Mouse (Mus musculus) left cerebral cortex, adult 2 months (tissue): ENCODE results near the gene Ift57. TPM values are rescaled to one million over a fixed set of nuclear protein-coding genes. Genes with fewer than 3 reads are reported as not detected.

Source experiments
- DNase-seq, 2 experiments: peaks; one replicate each; pipeline ENCODE4 v3.0.0; 2021 to 2022; ENCODE audit warnings: low spot score in 2 of 2, mixed read lengths in 1 of 2; ENCODE audit errors: extremely low spot score in 1 of 2
- H3K27ac ChIP-seq: fragments of 200-600 bp; 2 replicates; pipeline ENCODE4 v1.8.1; 2022
- H3K4me3 ChIP-seq: fragments of 200-600 bp; 2 replicates; pipeline ENCODE4 v1.8.1; 2022
- CTCF ChIP-seq: fragments of 200-600 bp; IDR thresholded peaks from 2 replicates; pipeline ENCODE4 v1.8.1; 2022; ENCODE audit warnings: antibody characterized with exemption, mild to moderate bottlenecking, moderate library complexity
- intact Hi-C: fragments of 180-260 bp; cut with DNase I; formaldehyde crosslinking; loops from one replicate; pipeline ENCODE4 v1.15.1; 2025
- total RNA-seq, 2 experiments: library from RNA; stranded (reverse); gene quantifications; 2 replicates each; pipeline ENCODE4 v1.2.3; 2021

Ift57 gene
- total RNA-seq, 2 experiments from 2014 or later: 54.2 to 56.3 TPM

DNA sequence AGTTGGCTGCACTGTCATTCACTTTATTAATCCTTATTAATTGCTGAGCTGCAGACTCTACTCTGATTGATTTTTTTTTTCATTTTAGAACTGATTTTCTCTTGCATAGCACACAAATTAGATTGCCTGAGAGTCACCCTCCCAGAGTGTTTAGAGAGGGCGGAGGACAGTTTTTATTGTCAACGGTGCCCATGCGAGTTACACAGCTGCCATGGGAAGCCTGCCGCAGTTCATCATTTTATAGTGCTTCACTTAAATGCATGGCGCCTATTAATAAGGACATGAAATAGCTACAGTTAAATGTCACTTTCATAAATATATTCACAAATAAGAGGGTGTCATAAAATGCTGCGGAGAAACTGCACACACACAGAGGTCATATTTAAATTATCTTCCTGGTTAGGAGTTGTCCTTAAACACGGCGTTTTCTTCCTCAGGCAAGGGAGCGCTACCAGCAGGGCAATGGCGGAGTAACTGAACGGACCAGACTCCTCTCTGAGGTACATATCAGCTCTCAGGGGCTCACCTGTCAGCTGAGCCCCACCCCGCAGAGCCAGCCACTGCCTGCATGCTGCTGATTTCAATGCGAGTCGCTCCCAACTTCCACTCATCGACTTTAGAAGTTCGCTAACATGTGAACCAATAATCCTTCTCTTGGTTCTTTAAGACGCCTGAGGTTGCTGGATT is 61.6 kb downstream of the Ift57 start:
- TF ChIP-seq CTCF: no peak
- no peak overlapping the region for H3K4me3 ChIP-seq
- no peak for DNase-seq
- intact Hi-C loops: no loop called here
- no peak overlapping the region for H3K27ac ChIP-seq

DNA sequence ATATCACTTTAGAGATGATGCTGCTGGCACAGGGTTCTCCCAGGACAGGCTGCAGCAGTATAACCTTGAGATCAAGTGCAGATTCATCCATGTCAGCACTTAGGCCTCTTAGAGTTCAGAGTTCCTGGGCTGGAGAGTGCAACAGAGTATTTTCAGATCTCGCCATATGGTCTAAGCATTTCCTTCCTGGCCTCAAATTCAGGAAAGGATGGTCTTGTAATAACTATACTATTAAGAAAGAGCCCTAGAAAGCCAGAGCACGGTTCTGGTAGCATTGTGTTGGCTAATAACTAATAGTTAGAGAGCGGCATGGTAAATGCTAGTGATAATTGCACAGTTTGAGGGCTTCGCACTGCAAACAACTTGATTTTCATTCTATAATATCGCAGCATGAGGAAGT is 62.9 kb downstream of the Ift57 start:
- Histone ChIP-seq H3K4me3 (no peak overlapping the region), H3K27ac (no peak overlapping the region)
- no peak for TF ChIP-seq CTCF
- DNase-seq: no peak
- intact Hi-C loops: no loop called here

DNA sequence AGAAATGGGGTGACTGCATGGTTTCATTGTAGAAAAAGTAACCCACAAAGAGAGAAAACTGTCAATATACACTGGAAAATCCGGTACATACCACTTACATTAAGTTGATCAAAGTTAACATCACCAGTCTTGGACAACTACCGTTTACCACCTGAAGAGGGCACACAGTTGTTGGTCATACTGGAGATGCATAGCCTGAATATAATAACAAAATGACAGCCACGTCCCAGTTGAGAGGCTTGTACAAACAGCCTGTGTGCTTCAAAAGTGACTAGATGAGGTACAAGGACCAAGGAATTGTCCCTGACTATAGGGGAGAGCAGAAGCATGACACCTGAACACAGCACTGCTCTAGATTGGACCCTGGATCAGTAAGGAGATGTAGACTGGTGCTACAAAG is 67.3 kb downstream of the Ift57 start:
- Histone ChIP-seq H3K4me3 (no peak overlapping the region), H3K27ac (no peak overlapping the region)
- no peak for DNase-seq
- intact Hi-C loops: no loop called here
- TF ChIP-seq CTCF: peak; percentile 52

DNA sequence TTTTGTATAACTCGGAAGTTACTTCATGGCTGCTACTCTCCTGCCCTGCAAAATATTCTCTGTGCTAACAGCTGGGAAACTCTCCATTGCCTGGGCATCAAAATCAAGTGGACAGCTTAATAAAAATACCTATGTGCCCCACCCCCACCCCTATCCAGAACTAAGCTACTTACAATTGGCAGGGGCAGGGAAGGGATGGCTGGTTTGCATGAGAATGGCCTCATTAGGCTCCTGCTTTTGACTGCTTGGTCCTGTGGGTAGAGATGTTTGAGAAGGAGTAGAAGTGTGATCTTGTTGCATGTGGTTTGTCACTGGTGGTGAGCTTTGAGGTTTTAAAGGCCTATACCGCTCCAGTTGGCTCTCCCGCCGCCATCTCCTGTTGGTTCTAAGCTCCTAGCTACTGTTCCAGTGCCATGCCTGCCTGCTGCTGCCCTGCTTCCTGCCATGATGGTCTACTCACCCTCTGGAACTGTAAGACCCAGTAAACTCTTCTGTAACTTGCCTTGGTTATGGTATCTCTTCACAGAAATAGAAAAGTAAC is 69.5 kb downstream of the Ift57 start:
- intact Hi-C loops: no loop called here
- TF ChIP-seq CTCF: no peak
- no peak overlapping the region for H3K27ac ChIP-seq
- H3K4me3 ChIP-seq: no peak overlapping the region
- DNase-seq: no peak

DNA sequence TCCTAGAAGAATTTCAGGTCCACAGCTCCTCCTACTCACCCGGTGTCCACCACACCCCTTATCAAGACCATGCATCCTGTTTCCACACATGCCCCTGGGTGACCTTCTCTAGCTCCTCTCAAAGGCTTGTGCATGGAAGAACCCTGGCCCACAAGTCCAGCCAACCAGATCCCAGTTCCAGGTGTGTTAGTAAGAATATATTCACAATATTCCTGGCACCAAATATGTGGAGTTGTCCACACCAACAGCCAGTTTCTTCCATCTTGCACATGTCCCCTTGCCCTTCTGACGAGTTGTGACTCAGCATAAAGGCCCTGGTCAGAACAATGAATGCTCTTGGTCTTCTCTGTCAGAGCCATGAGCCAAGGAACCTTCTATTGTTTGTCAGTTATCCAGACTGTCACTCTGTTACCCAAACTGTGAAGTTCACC is 70.8 kb downstream of the Ift57 start:
- no peak for DNase-seq
- intact Hi-C loops: no loop called here
- Histone ChIP-seq H3K4me3 (no peak overlapping the region), H3K27ac (no peak overlapping the region)
- TF ChIP-seq CTCF: no peak

DNA sequence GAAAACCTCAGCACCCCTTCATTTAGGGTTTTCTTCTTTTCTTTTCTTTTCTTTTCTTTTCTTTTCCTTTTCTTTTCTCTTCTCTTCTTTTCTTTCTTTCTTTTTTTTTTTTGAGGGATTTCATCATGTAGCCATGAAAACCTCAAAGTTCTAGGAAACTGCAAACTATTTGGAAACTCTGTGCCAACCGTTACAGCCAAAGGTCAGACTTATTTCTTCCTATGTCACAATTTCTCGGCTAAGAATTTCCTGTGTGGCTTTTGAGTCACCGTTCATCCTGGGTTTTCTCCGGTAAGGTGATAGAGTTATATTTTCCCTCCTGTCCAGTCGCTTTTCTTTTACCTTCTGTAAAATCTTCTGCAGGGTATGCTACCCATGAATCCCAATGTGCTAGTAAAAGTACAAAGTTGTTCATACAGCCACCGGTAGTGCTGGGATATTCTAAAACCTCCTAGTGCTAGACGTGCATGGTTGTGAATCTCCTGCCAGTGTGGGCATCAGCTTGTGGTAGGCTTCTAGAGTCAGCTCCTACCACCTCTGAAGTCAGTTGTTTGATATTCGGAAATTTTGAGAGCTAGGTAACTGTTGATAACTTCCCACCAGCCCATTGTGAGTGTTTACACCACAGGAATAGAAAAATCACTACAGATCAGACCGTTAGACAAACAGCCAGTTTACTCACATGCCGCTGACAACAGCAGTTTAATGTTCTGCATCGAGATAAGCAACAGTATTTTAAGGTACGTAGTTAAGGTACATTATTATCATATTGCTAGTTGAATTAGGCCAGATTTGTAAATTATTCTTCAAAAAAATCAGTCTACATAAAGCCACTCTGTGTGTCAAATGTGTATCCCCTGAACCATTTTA is 71.5 kb downstream of the Ift57 start:
- Histone ChIP-seq H3K4me3 (no peak overlapping the region), H3K27ac (no peak overlapping the region)
- DNase-seq: no peak
- intact Hi-C loops: no loop called here
- TF ChIP-seq CTCF: no peak

DNA sequence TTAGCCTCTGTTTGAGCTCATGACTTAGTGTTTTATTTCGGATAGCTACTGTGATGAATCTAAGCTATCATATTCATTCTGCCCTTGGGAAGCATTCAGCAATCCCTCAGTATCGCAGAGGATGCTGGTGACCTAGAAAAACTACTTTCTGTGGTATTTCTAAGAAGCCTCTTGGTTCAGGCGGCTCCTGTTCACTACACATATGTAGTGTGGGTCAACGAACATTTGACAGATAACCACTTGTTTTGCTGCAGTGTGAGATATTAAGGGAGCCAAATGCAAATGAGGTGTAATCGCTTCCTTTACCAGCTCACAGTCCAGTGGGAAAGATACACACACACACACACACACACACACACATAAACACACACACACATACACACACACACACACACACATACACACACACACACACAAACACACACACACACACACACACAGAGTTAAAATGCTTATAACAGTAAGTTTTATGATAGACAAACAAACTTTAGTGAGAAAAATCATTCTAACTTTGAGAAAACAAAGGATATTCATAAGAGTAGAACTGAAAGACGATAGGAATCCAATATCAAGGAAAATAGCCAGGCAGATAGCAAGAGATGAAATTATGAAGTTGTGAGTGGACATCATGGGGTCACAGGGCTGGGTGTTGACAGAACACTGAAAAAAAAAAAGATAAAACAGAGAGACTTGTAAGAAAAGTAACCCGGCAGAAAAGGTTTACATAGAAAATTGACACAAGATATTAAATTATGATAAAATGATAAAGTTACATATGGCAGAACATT is 72.8 kb downstream of the Ift57 start:
- Histone ChIP-seq H3K27ac (no peak overlapping the region), H3K4me3 (no peak overlapping the region)
- DNase-seq: no peak
- TF ChIP-seq CTCF: no peak
- intact Hi-C loops: no loop called here

DNA sequence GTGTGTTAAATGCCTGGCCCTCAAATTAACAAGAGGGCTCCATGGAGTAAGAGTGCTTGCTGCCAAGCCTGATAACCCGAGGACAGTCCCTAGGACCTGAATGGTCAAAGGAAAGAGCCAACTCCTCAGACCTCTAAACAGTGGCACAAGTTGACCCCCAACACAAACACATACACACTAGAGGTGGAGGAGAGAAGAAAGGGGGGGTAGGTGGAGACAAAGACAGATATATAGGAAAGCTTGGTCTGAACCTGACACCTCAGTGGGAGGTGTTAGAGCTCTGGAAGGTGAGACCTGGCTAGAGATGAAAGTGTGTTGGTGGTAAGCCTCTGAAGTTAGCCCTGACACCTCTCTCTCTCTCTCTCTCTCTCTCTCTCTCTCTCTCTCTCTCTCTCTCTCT is 73.5 kb downstream of the Ift57 start:
- Histone ChIP-seq H3K4me3 (no peak overlapping the region), H3K27ac (no peak overlapping the region)
- no peak for TF ChIP-seq CTCF
- DNase-seq: no peak
- intact Hi-C loops: no loop called here

DNA sequence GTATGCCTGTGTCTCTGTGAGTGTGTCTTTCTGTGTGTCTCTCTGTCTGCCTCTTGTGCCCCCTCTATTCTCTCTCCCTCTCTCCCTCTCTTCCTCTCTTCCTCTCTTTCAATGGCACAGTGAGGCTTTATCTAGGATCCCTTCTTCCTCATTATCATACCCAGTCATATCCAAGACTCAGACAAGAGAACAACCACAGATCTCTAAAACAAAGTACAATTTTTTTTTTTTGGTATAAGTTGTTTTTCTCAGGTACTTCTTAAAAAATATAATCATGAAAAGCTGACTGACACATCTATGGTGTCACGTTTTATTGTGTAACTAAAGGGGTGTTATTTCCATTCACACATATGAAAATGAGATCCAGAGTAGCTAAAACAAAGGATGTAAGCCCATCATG is 74.0 kb downstream of the Ift57 start:
- TF ChIP-seq CTCF: no peak
- no peak overlapping the region for H3K4me3 ChIP-seq
- DNase-seq: no peak
- intact Hi-C loops: no loop called here
- H3K27ac ChIP-seq: no peak overlapping the region

DNA sequence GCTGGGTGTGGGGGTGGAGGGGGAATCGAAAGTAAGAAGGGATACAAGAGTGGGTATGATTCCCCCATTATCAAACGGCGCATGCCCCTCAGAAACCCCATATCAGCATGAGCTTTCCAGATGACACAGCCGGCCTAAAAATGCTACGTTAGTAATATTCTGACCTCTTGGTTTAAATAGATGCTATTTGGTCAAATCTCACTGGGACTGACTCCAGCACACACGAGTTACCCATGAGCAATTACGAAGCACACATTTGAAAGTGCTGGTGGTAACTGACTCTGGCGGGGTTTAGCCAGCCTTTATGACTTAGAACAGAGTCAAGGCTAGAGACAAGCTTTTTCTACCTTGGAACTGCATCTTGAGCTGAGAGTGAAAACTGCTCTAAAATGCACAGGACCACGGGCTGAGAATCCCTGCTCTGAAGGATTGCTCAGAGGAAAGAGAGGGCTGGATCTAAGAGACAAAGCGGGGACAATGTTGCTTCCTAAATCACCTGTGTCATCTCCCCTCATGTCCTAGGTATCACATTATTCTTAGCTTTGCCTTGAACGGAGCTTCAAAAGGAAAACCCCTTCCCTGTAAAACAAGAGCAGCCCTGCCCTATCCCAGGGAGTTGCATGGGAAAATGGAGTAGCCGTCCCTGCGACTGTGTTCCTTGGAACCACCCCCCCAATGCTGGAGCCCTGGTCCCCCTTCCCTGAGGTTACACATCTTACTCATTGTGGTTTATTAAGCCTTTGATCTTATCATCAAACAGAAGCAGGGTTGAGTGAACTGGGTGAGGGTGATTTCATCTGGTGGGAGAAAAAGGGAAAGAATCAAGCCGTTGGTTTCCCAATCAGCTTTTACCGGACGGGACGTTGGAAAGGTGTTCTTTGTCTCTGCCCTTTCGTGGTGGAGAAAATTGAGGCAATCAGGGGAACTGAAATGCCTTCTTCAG is 75.3 kb downstream of the Ift57 start:
- Histone ChIP-seq H3K27ac (no peak overlapping the region), H3K4me3 (no peak overlapping the region)
- TF ChIP-seq CTCF: no peak
- intact Hi-C loops: no loop called here
- no peak for DNase-seq
